Mouse (Mus musculus): ENCODE results near the gene 2300002M23Rik. TPM values are rescaled to one million over a fixed set of nuclear protein-coding genes. Genes with fewer than 3 reads are reported as not detected.
A peak's percentile ranks its signal among the peaks of the same experiment; 100 is the strongest.

Gene 2300002M23Rik
- total RNA-seq, 2 experiments from 2014 or later, result not detected

- DNase-seq, result no peak
Observed at GRCm38 (mm10) chr17:35556186-35556765, 11.0 kb upstream of the 2300002M23Rik start.

- peak; percentile 68 for DNase-seq
Observed at GRCm38 (mm10) chr17:35556812-35557211, 10.4 kb upstream of the 2300002M23Rik start.

- no peak for DNase-seq
Observed at GRCm38 (mm10) chr17:35557351-35557750, 9.9 kb upstream of the 2300002M23Rik start.

GRCm38 (mm10) chr17:35558216-35558615 lies 9.0 kb upstream of the 2300002M23Rik start:
- DNase-seq, result no peak

GRCm38 (mm10) chr17:35567767-35568166 lies 517 bp downstream of the 2300002M23Rik start:
- DNase-seq, result no peak

- no peak for DNase-seq
Observed at GRCm38 (mm10) chr17:35569091-35569944, 2.1 kb downstream of the 2300002M23Rik start.

- no peak for DNase-seq
Observed at GRCm38 (mm10) chr17:35570836-35571235, 3.6 kb downstream of the 2300002M23Rik start.

GRCm38 (mm10) chr17:35571477-35571876 lies 4.2 kb downstream of the 2300002M23Rik start:
- no peak for DNase-seq

GRCm38 (mm10) chr17:35578211-35578610 lies 11.0 kb downstream of the 2300002M23Rik start:
- peak; percentile 83 for DNase-seq

- DNase-seq, result no peak
Observed at GRCm38 (mm10) chr17:35582900-35583299, 15.7 kb downstream of the 2300002M23Rik start.

- peak; percentile 86 for DNase-seq
Observed at GRCm38 (mm10) chr17:35584330-35584937, 17.2 kb downstream of the 2300002M23Rik start.

GRCm38 (mm10) chr17:35587291-35587690 lies 20.0 kb downstream of the 2300002M23Rik start:
- no peak for DNase-seq

- DNase-seq, result no peak
Observed at GRCm38 (mm10) chr17:35588387-35588786, 21.1 kb downstream of the 2300002M23Rik start.

GRCm38 (mm10) chr17:35590410-35591218 lies 23.4 kb downstream of the 2300002M23Rik start:
- DNase-seq, result peak; percentile 87

GRCm38 (mm10) chr17:35591219-35591578 lies 23.9 kb downstream of the 2300002M23Rik start:
- no peak for DNase-seq

- no peak for DNase-seq
Observed at GRCm38 (mm10) chr17:35591731-35592130, 24.5 kb downstream of the 2300002M23Rik start.

- no peak for DNase-seq
Observed at GRCm38 (mm10) chr17:35592131-35592530, 24.9 kb downstream of the 2300002M23Rik start.

- no peak for DNase-seq
Observed at GRCm38 (mm10) chr17:35593786-35594185, 26.5 kb downstream of the 2300002M23Rik start.

- no peak for DNase-seq
Observed at GRCm38 (mm10) chr17:35594456-35594855, 27.2 kb downstream of the 2300002M23Rik start.

- no peak for DNase-seq
Observed at GRCm38 (mm10) chr17:35597399-35597798, 30.1 kb downstream of the 2300002M23Rik start.

GRCm38 (mm10) chr17:35601249-35601648 lies 34.0 kb downstream of the 2300002M23Rik start, which contains the start of gene Sfta2:
TSS of gene Sfta2 (plus strand) at chr17:35601549.
- DNase-seq, result no peak

GRCm38 (mm10) chr17:35601736-35602354 lies 34.6 kb downstream of the 2300002M23Rik start:
- no peak for DNase-seq
